Comparison of ENCODE assay signal across 14 mouse cellular contexts in genomic region chr1:158364461-158364860, GRCm38 (mm10). TPM values are rescaled to one million over a fixed set of nuclear protein-coding genes. Genes with fewer than 3 reads are reported as not detected.
A peak's percentile ranks its signal among the peaks of the same experiment; 100 is the strongest.
DNase-seq lines count a peak whose midpoint lies in the region; ATAC-seq lines count a peak whose summit lies in the region.
"Had no signal": no experiment of that assay in that cellular context is flagged by ENCODE, and none has a peak within 500 bp of the region (broad histone marks: within the 10 kb centered on the region; RNA-seq: fewer than 3 reads in every experiment).

No protein-coding gene starts in this region.

- intact Hi-C loops in left cerebral cortex, postnatal 14 days (cut with DNase I): no loop called here
- intact Hi-C loops in left cerebral cortex, postnatal 4 days (cut with DNase I): no loop called here
- intact Hi-C loops in heart, postnatal 10 days (cut with DNase I): no loop called here

- H3K9me3 ChIP-seq in forebrain, embryonic 12.5 days: no peaks in the 10 kb centered on the region
- no peaks in the 10 kb centered on the region for H3K9me3 ChIP-seq in kidney, embryonic 15.5 days (replicated peaks)
- H3K9me3 ChIP-seq: heart, embryonic 15.5 days; megakaryocyte, embryonic 14.5 days had no signal

- ATAC-seq in forebrain, embryonic 12.5 days (ENCODE audit: low FRiP score): peak; percentile 75
- no peak for ATAC-seq in kidney, embryonic 15.5 days (replicated peaks; ENCODE audit: low FRiP score)
- ATAC-seq: Patski had no signal

- peak overlapping the region; percentile 71 for H3K4me3 ChIP-seq in forebrain, embryonic 12.5 days (replicated peaks)
- no peak overlapping the region for H3K4me3 ChIP-seq in kidney, embryonic 15.5 days (replicated peaks)
- H3K4me3 ChIP-seq: heart, embryonic 15.5 days; megakaryocyte, embryonic 14.5 days had no signal

- peak overlapping the region; percentile 66 for H3K4me2 ChIP-seq in forebrain, embryonic 12.5 days
- no peak overlapping the region for H3K4me2 ChIP-seq in kidney, embryonic 15.5 days
- H3K4me2 ChIP-seq: heart, embryonic 15.5 days had no signal

- peak overlapping the region; percentile 75 for H3K27ac ChIP-seq in forebrain, embryonic 12.5 days
- H3K27ac ChIP-seq in kidney, embryonic 15.5 days: no peak overlapping the region
- H3K27ac ChIP-seq: heart, embryonic 15.5 days; liver, embryonic 14.5 days had no signal

- peak overlapping the region; percentile 45 for H3K9ac ChIP-seq in forebrain, embryonic 12.5 days
- H3K9ac ChIP-seq in kidney, embryonic 15.5 days: no peak overlapping the region
- H3K9ac ChIP-seq: heart, embryonic 15.5 days; liver, embryonic 14.5 days had no signal

- H3K27me3 ChIP-seq in forebrain, embryonic 12.5 days: peaks cover 4% of the 10 kb centered on the region
- H3K27me3 ChIP-seq in kidney, embryonic 15.5 days: peaks cover 43% of the 10 kb centered on the region

- H3K36me3 ChIP-seq in forebrain, embryonic 12.5 days (replicated peaks): peaks cover 8% of the 10 kb centered on the region; the same call in 1 of the 2 replicates
- H3K36me3 ChIP-seq in kidney, embryonic 15.5 days: no peaks in the 10 kb centered on the region
- H3K36me3 ChIP-seq: heart, embryonic 15.5 days had no signal

- 33% methylated on average over 1 of the region's 1 CpGs for WGBS in forebrain, embryonic 12.5 days
- 63% methylated on average over 1 of the region's 1 CpGs for WGBS in kidney, embryonic 15.5 days

- peaks cover 35% of the 10 kb centered on the region for H3K4me1 ChIP-seq in forebrain, embryonic 12.5 days
- H3K4me1 ChIP-seq in kidney, embryonic 15.5 days: peaks cover 10% of the 10 kb centered on the region

- DNase-seq in left cerebral cortex, postnatal 14 days (ENCODE audit: low spot score in 2 of 2): peak; percentile 37 to 50
- DNase-seq in left cerebral cortex, postnatal 4 days: no peak
- peak; percentile 52 for DNase-seq in mesoderm, embryonic 11.5 days (ENCODE audit: low read depth, low spot score)
- peak; percentile 45 for DNase-seq in retina, embryonic 14.5 days (ENCODE audit: low spot score)
- DNase-seq in adrenal gland, postnatal 10 days: no peak
- DNase-seq in heart, postnatal 10 days: no peak
- DNase-seq: kidney, adult 2 months had no signal

RNA-seq across cellular contexts. Expression of gene Astn1, which starts 2.4 kb away (rescaled TPM):
- 100 to 1,000 TPM; 194 to 200 TPM for total RNA-seq in left cerebral cortex, postnatal 14 days (2021)
- total RNA-seq in left cerebral cortex, postnatal 4 days (2021): 100 to 1,000 TPM; 166 to 167 TPM
- polyA plus RNA-seq in forebrain, embryonic 12.5 days (2016; fragmentation: Nextera tagmentation; extraction: Ambion mirVana): 25.9 and 26.0 TPM in 2 replicates
- total RNA-seq in adrenal gland, postnatal 10 days (2021): 1 to 10 TPM; 5.4 to 8.3 TPM
- total RNA-seq in heart, postnatal 10 days (2021): 1 to 10 TPM; 2.3 to 2.9 TPM
- polyA plus RNA-seq in kidney, embryonic 15.5 days (2015; fragmentation: Nextera tagmentation; extraction: Ambion mirVana): 0.93 and 1.2 TPM in 2 replicates
- total RNA-seq: common myeloid progenitor, adult 5-6 weeks had no signal
- polyA plus RNA-seq: Patski had no signal

RNA-seq across cellular contexts. Expression of gene Brinp2, which starts 8.3 kb away (rescaled TPM):
- 100 to 1,000 TPM; 123 to 144 TPM for total RNA-seq in left cerebral cortex, postnatal 14 days (2021)
- total RNA-seq in left cerebral cortex, postnatal 4 days (2021): 10 to 100 TPM; 50.7 to 59.4 TPM
- 14.8 and 15.2 TPM in 2 replicates for polyA plus RNA-seq in forebrain, embryonic 12.5 days (2016; fragmentation: Nextera tagmentation; extraction: Ambion mirVana)
- 1 to 10 TPM; 1.8 to 4.1 TPM for total RNA-seq in adrenal gland, postnatal 10 days (2021)
- total RNA-seq in heart, postnatal 10 days (2021): under 1 TPM; 0.17 to 0.26 TPM
- 0.23 and 0.31 TPM in 2 replicates for polyA plus RNA-seq in kidney, embryonic 15.5 days (2015; fragmentation: Nextera tagmentation; extraction: Ambion mirVana)
- total RNA-seq: common myeloid progenitor, adult 5-6 weeks had no signal
- polyA plus RNA-seq: liver, embryonic 14.5 days; Patski had no signal

Comparison
In these comparisons a context has a peak if more than half of its experiments do, and no peak if none do; other contexts are left out.
1. DNase-seq: peak in left cerebral cortex, postnatal 14 days (2 of 2), mesoderm, embryonic 11.5 days (single experiment) and retina, embryonic 14.5 days (single experiment); none in left cerebral cortex, postnatal 4 days (single experiment), adrenal gland, postnatal 10 days (single experiment) and heart, postnatal 10 days (0 of 2).
2. RNA of gene Astn1, which starts 2.4 kb away (total RNA-seq): 194 to 200 TPM in left cerebral cortex, postnatal 14 days and 166 to 167 TPM in left cerebral cortex, postnatal 4 days; 5.4 to 8.3 TPM in adrenal gland, postnatal 10 days and 2.3 to 2.9 TPM in heart, postnatal 10 days; every median in the first group is over 10 times any median in the second.
3. RNA of gene Brinp2, which starts 8.3 kb away (total RNA-seq): 123 to 144 TPM in left cerebral cortex, postnatal 14 days and 50.7 to 59.4 TPM in left cerebral cortex, postnatal 4 days; 1.8 to 4.1 TPM in adrenal gland, postnatal 10 days and 0.17 to 0.26 TPM in heart, postnatal 10 days; every median in the first group is over 10 times any median in the second.